Mouse (Mus musculus) embryo, embryonic 11.5 days (tissue): ENCODE measurements around the gene Smap2.

Experiments used
- DNase-seq: peaks from one replicate; pipeline ENCODE4 v3.0.0-alpha.2; 2012; ENCODE audit warnings: low read depth, low spot score

Smap2 gene

DNA sequence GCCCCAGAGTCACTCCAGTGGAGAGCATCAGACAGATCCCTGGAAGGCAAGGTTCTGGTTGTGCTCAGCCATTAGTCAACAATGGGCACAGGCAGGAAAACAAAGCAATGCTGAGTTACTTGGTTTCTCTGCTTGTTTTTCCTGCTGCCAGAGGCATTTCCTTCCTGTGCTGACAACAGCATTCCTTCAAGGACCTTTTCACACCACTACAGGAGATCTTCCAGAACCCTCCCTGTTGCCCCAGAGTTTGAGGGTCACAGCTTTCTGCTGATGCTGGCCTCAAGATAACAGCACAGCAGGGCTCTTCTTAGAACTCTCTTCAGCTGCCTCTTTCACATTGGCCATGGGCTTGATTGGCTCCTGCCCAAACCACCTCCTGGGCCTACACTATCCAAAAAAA is 4.9 kb upstream of the Smap2 start:
- DNase-seq = no peak

DNA sequence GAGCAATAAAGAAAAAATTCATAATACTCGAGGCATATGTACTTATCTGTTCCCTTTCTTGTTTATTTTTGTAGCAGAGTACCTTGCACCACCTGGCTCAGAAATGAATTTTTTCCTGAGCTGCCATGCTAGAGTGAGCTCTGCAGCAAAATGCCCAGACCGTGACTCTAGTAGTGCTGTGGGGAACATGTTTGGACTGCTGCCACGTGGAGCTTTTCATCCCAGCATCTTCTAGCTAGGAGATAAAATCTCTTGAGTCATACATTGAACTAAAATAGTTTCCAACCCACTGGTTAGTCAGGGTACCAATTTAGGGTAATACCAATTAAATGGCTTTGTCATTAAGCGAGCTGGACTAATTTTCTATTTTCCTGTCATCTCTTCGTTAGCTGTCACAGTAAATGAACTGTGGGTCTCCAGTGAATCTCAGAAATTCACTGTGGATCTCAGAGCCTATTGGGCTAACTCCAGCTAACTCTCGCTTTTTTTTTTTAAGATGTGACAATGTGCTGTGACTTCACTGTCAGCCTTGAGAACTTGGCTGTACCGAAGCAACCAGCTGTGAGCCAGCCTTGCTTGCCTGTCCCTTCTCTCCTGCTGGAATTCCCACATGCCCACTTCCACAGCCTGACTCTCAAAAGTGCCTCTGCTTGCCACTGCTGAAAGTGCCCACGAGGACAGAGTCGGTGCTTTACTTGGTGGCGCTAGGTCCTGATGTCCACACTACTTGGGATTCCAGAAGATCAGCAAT is 3.2 kb upstream of the Smap2 start:
- DNase-seq = no peak

DNA sequence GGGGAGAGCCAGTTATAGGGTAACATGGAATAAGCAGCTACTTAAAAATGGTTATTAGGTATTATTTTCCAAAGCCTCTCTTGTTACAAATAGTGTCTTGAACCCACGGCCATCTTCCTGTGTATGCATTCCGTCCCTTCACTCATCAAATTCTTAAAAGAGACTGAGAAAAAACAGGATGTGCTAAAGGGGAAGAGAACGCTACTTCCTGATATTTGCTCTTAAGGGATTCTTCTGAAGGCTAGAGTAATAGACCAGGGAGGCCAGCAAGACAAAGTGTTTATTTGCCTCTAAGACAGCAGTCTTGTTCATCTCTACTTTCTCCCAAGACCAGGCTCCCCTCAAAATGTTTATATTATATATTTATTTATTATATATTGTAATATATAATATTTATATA is 1.2 kb upstream of the Smap2 start:
- DNase-seq = no peak

DNA sequence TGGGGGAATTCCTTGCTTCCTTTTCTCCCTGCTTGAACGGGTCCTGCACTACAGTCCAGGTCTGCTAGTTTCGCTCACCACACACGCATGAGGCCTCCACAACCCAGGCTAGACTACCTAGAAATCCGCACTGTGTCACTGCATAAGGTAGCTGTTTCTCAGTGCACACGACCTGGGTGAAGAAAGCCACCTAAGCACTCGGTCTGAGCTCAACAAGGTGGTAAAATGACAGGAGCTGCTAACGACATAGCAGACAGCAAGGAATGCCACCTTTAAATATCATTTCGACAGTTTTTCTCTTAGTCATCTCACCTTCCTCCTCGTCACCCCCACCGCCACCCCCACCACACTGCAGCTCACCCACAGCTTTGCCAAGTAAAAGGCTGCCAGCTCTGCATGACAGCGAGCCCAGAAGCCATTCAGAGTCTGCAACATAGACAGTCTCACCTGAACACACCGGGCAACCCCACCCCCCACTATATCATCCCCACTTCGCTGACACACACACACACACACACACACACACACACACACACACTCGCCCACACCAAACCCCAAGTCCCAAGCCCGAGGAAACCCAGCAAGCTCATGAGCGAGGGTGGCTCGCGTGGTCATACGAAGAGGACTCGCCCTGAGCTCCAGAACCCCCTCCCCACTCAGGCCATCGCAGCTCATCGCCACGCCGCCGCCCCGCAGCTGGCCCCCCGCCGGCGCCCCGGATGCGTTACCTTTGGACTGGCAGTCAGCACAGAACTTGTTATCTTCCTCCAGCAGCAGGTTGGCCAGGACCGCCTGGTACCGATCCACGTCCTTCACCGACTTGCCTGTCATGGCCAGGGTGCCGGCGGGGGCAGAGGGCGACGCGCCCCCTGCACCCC is 787 bp downstream of the Smap2 start:
- no peak for DNase-seq

DNA sequence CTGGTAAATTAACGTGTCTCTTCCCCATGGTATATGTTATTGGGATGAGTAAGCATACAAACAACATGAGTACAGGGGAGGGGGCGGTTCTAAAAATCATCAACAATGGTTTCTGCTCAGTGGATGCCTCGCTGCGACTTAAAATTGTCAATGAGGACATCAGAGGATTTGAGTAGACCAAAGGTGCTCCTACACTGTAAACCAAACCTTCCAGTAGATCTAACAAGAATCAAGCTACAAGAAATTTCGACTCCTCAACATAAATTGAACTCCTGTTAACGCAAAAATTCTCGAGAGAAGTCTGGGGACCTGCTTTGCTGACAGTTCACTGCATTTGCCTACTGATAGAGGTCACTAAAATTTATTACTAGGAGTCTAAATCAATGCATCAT is 1.8 kb downstream of the Smap2 start:
- no peak for DNase-seq

- DNase-seq = no peak
These were observed 2.3 kb downstream of the Smap2 start for GRCm38 (mm10) chr4:121014594-121015267.

GRCm38 (mm10) chr4:121010770-121011549 is 6.1 kb downstream of the Smap2 start:
- no peak for DNase-seq

GRCm38 (mm10) chr4:121009151-121009550 is 7.9 kb downstream of the Smap2 start:
- no peak for DNase-seq

DNA sequence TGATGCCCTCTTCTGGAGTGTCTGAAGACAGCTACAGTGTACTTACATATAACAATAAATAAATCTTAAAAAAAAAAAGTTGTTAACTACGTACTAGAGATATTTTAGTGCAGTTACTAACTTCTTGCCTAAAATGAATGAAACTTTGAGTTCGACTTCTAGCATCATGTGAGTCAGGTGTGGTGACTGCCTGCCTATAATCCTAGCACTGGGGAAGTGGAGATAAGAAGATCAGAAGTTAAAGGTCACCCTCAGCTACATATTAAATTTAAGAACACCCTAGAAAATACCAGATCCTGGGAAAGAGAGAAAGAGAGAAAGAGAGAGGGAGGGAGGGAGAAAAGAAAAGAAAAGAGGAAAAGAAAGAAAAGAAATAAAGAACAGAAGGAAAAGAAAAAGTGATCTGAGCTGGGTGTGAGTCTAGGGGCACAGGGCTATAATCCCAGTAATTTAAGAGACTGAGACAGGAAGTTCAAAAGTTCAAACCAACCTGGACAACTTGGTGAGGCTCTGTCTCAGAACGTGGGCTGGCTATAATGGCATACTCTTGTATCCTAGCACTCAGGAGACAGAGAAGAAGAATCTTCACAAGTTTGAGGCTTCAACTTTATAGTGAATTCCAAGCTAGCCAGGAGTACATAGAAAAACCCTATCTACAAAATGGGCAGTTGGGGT is 8.8 kb downstream of the Smap2 start:
- DNase-seq = no peak

DNA sequence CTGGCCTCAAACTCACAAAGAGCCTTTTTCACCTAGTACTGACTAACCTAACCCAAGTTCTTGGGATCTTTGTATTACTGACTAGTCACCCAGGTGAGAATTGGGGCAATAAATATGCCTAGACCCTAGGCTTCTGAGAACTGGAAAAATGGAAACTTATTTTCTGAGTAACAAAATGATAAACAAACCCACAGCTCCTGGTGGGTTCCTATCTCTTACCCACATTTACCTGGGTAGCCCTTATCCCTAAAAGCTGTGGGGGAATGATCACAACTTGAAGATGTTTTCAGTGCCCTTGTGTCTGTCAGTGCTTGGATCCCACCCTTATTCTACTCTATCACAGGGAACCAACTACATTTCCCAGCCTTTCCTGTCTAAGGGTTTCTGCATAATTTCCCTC is 10.0 kb downstream of the Smap2 start:
- DNase-seq = no peak

DNA sequence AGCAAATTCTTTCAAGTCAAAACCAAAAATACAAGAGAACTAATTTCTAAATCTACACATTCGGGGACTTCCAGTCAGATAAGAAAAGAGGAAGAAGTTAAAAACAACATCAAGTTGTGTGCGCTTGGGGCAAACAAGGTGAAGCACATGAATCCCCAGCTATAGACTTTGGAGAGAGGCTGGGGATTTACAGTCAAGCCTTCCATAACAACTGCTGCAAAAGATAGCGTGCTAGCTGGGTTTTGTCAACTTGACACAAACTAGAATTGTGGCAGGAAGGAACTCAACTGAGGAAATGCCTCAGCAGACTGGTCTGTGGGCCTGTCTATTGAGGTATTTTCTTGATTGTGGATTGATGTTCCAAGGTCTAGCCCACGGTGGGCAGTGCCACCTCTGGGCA is 12.4 kb downstream of the Smap2 start:
- no peak for DNase-seq

GRCm38 (mm10) chr4:121003611-121004091 is 13.4 kb downstream of the Smap2 start:
- DNase-seq = peak; percentile 49

- DNase-seq = no peak
These were observed 14.5 kb downstream of the Smap2 start for GRCm38 (mm10) chr4:121002400-121003171.

DNA sequence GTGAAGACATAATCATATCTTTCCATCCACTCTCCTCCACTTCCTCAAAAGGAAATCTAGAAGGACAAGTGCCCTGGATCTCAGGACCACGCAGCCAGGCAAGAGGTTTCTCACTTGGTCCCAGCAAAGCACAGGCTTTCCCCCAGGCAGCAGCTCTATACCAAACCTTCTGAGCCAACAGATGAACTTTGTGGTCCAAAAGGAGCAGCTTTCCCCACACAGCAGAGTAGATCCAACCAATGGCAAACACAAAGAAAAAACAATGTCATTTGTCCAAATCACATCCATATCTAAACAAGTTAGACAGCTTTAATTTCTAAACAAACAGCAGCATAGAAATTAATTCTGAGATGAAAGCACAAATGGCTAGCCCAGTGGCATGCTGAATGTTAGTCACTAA is 15.4 kb downstream of the Smap2 start:
- no peak for DNase-seq

GRCm38 (mm10) chr4:121001042-121001441 is 16.0 kb downstream of the Smap2 start:
- no peak for DNase-seq

- DNase-seq = no peak
These were observed 21.1 kb downstream of the Smap2 start for GRCm38 (mm10) chr4:120995911-120996310.

DNA sequence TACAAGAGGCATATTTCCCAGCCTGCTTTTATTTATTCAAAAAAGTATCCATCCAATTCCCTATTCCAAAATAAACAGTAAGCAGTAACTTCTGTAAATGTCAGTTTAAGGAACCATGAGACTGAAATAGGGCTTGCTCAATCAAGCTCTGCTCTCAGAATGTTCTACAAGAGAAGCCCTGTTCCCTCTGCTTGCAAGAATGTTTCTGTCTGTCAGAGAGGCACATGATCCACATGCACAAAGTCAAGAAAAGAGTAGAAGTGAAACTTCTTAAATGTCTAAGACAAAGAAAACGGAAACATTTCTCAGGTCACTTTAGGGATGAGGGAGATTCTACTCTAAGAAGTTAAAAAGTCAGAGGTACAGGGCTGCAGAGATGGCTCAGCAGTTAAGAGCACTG is 24.0 kb downstream of the Smap2 start:
- no peak for DNase-seq

- DNase-seq = no peak
These were observed 24.8 kb downstream of the Smap2 start for GRCm38 (mm10) chr4:120992284-120992683.

- no peak for DNase-seq
These were observed 29.7 kb downstream of the Smap2 start for GRCm38 (mm10) chr4:120987319-120987718.

- peak; percentile 30 for DNase-seq
These were observed 30.6 kb downstream of the Smap2 start for GRCm38 (mm10) chr4:120986446-120986845.
